Mouse (Mus musculus): ENCODE results near the gene Mptx2. TPM values are rescaled to one million over a fixed set of nuclear protein-coding genes. Genes with fewer than 3 reads are reported as not detected.
"Not testable (repeated sequence)": the region's sequence is repeated elsewhere in the genome, so short reads cannot be mapped to it uniquely, and the experiment has no call there.

Gene Mptx2
- polyA plus RNA-seq, 1 experiment from 2014 or later, result not detected

DNA sequence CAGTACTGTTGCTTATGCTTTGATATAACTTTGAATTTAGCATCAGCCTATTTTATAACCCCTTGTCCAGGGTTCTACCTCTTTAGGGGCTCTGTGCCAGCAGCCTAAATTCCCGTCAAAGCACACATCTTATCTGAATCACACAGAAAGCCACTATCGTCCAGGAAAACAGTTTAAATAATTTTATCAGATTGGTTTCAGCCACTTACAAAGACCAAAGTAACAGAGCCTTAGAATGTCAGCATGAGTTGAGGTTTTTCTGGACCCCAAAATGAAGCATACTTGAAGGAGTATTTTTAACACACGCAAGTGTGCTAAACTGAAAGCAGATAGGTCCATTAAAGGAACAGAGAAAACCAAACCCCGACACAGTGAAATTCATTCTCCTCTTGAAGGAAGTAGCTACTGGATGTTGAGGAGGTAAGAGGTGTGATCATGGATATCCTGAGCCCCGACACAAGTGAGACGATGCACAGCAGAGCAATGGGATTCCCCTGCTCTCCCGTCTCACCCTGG, 36.0 kb upstream of the Mptx2 start:
- WGBS, result 86% methylated on average over 7 of the region's 7 CpGs
- H3K4me3 ChIP-seq (replicated peaks; ENCODE audit: low read length); H3K4me2 ChIP-seq (ENCODE audit: low read length); H3K27ac ChIP-seq (ENCODE audit: low read length); H3K9ac ChIP-seq (replicated peaks; ENCODE audit: low read depth, low read length); H3K4me1 ChIP-seq (replicated peaks; ENCODE audit: control insufficient read depth, insufficient read depth, low read length); H3K27me3 ChIP-seq (replicated peaks; ENCODE audit: control insufficient read depth, insufficient read depth, low read length); H3K9me3 ChIP-seq (ENCODE audit: control insufficient read depth, low read length); H3K36me3 ChIP-seq (ENCODE audit: control insufficient read depth, insufficient read depth); ATAC-seq: not testable (repeated sequence)

DNA sequence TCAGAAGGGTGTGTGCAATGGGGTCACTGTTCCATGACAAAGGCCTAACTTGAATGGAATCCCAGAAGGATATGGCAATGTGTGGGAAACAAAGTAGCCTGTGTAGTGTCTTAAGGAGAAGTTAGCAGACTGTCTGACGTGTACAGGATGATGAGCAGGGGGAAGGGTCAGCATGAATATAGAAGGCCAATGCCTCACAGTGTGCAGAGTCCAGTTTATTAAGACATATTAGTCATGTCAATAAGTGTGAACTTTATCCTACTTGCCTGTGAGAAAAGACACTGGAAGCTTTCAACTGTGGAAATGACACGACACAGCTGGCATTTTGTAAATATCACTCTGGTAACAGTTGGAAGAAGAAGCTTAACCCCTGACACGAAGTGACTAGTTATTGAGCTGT, 25.2 kb upstream of the Mptx2 start:
- not testable (repeated sequence) for H3K36me3 ChIP-seq (ENCODE audit: control insufficient read depth, insufficient read depth); H3K27me3 ChIP-seq (replicated peaks; ENCODE audit: control insufficient read depth, insufficient read depth, low read length); H3K4me2 ChIP-seq (ENCODE audit: low read length); ATAC-seq; H3K4me1 ChIP-seq (replicated peaks; ENCODE audit: control insufficient read depth, insufficient read depth, low read length); H3K27ac ChIP-seq (ENCODE audit: low read length); H3K9me3 ChIP-seq (ENCODE audit: control insufficient read depth, low read length); H3K9ac ChIP-seq (replicated peaks; ENCODE audit: low read depth, low read length); H3K4me3 ChIP-seq (replicated peaks; ENCODE audit: low read length)
- WGBS, result 76% methylated on average over 3 of the region's 3 CpGs

DNA sequence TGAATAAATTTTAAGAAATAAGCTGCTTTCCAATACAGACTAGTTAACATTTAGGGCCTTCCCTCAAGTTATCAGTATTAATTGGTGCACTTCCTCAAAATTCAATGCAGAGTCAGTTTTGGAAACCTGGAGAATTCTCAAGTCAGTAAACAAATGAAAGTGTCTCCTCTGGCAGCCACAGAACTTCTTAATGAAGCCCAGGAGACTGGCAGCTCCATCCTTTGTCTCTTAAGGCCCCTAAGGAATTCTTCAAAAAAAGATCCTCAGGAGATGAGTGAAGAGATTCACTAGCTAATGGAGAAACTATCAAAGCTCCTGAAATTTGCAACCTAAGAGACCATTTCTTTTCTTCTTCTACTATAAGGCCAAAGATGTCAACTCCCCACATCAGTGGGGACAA, 11.9 kb downstream of the Mptx2 start, which contains the start of gene Olfr418:
Olfr418 (plus strand) TSS at position 301 of the 400 bp plus-strand sequence.
- ATAC-seq, result no peak

DNA sequence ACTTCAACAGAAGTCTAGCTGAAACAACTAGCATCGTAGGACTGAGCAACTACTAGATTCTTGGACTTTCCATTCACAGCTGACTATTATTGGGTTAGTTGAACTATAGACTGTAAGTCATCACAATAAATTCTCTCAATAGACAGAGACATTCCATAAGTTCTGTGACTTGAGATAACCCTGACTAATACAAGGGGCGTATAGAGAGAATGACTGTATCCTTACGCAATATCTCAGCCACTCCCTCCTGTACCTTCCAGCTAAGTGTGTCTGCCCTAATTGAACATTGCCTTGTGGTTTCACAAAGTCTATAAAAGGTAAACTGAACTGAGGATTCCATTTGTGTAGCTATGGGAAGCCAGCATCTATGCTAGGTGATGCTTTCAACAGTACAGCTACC, 27.7 kb downstream of the Mptx2 start:
- Histone ChIP-seq H3K27ac (ENCODE audit: low read length) (no peak overlapping the region), H3K4me3 (replicated peaks; ENCODE audit: low read length) (no peak overlapping the region), H3K9me3 (ENCODE audit: control insufficient read depth, low read length) (no peaks in the 10 kb centered on the region), H3K9ac (replicated peaks; ENCODE audit: low read depth, low read length) (no peak overlapping the region), H3K4me2 (ENCODE audit: low read length) (no peak overlapping the region), H3K27me3 (replicated peaks; ENCODE audit: control insufficient read depth, insufficient read depth, low read length) (no peaks in the 10 kb centered on the region), H3K36me3 (ENCODE audit: control insufficient read depth, insufficient read depth) (no peaks in the 10 kb centered on the region), H3K4me1 (replicated peaks; ENCODE audit: control insufficient read depth, insufficient read depth, low read length) (no peaks in the 10 kb centered on the region)
- no peak for ATAC-seq
- 92% methylated on average over 3 of the region's 3 CpGs for WGBS

More for the DNA sequence above, 11.9 kb downstream of the Mptx2 start, which contains the start of gene Olfr418:
- Histone ChIP-seq H3K9ac (replicated peaks; ENCODE audit: low read depth, low read length) (no peak within 1 kb of the TSS), H3K27ac (ENCODE audit: low read length) (no peak within 1 kb of the TSS), H3K4me2 (ENCODE audit: low read length) (no peak within 1 kb of the TSS), H3K36me3 (ENCODE audit: control insufficient read depth, insufficient read depth) (no peaks in the 10 kb centered on the region), H3K9me3 (ENCODE audit: control insufficient read depth, low read length) (no peaks in the 10 kb centered on the region), H3K4me1 (replicated peaks; ENCODE audit: control insufficient read depth, insufficient read depth, low read length) (no peaks in the 10 kb centered on the region), H3K27me3 (replicated peaks; ENCODE audit: control insufficient read depth, insufficient read depth, low read length) (no peaks in the 10 kb centered on the region), H3K4me3 (replicated peaks; ENCODE audit: low read length) (no peak within 1 kb of the TSS)

DNA sequence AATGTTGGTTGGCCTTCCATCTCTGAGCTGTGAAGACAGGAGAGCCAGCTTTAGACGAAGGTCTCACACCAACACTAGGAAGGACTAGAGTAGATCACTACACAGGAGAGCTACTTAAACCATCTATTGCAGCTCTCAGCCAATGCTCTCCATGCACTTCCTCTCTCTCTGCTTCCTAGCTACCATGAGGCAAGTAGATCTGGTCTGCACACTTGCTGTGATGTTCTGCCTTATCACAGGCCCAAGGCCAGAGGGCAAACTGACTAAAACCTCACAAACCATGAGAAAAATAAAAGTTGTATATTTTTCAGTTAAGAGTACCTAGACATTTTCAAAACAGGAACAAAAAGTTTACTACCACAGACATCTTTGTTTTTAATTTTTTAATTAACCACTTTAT, 40.6 kb downstream of the Mptx2 start:
- not testable (repeated sequence) for H3K27me3 ChIP-seq (replicated peaks; ENCODE audit: control insufficient read depth, insufficient read depth, low read length); H3K4me3 ChIP-seq (replicated peaks; ENCODE audit: low read length); H3K36me3 ChIP-seq (ENCODE audit: control insufficient read depth, insufficient read depth); H3K4me1 ChIP-seq (replicated peaks; ENCODE audit: control insufficient read depth, insufficient read depth, low read length); H3K4me2 ChIP-seq (ENCODE audit: low read length); H3K27ac ChIP-seq (ENCODE audit: low read length); ATAC-seq; H3K9me3 ChIP-seq (ENCODE audit: control insufficient read depth, low read length); H3K9ac ChIP-seq (replicated peaks; ENCODE audit: low read depth, low read length)
- WGBS, result 88% methylated on average over 1 of the region's 1 CpGs

DNA sequence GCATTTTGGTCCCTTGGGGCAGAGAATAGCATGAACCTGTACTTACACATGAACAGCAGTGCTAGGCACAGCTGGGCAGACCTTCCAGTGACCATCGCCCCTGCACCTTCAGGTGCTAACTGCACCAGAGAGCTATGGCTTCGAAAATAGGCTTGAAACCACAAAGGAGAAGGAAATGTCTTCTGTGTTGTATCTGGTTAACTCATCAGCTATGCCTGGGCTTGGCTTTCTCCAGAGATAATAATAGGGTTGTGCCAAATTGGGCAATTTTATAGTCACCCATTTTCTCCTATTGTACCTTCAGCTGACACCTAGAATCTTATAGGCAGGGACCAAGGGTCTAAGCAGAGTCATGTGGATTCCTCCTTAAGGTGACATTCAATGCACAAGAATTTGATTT, 50.5 kb downstream of the Mptx2 start, which contains the start of gene Fcer1a:
Fcer1a (minus strand) TSS at position 134 of the 400 bp plus-strand sequence.
- H3K4me2 ChIP-seq (ENCODE audit: low read length), result no peak within 1 kb of the TSS
- H3K9ac ChIP-seq (replicated peaks; ENCODE audit: low read depth, low read length), result no peak within 1 kb of the TSS
- H3K36me3 ChIP-seq (ENCODE audit: control insufficient read depth, insufficient read depth), result no peaks in the 10 kb centered on the region
- 88% methylated on average over 2 of the region's 2 CpGs for WGBS
- H3K27ac ChIP-seq (ENCODE audit: low read length), result no peak within 1 kb of the TSS
- no peak within 1 kb of the TSS for H3K4me3 ChIP-seq (replicated peaks; ENCODE audit: low read length)
- no peak for ATAC-seq
- H3K9me3 ChIP-seq (ENCODE audit: control insufficient read depth, low read length), result no peaks in the 10 kb centered on the region
- H3K27me3 ChIP-seq (replicated peaks; ENCODE audit: control insufficient read depth, insufficient read depth, low read length), result no peaks in the 10 kb centered on the region
- no peaks in the 10 kb centered on the region for H3K4me1 ChIP-seq (replicated peaks; ENCODE audit: control insufficient read depth, insufficient read depth, low read length)

Other genes starting within 250 kb of the Mptx2 start
- not detected in 2 replicates for gene Olfr1408, start 140.4 kb downstream of the Mptx2 start, polyA plus RNA-seq (2015; fragmentation: Nextera tagmentation; extraction: Ambion mirVana)
- not detected in 2 replicates for gene Olfr1406, start 87.1 kb downstream of the Mptx2 start, polyA plus RNA-seq (2015; fragmentation: Nextera tagmentation; extraction: Ambion mirVana)
- gene Olfr218, start 80.0 kb downstream of the Mptx2 start, polyA plus RNA-seq (2015; fragmentation: Nextera tagmentation; extraction: Ambion mirVana), result not detected in 2 replicates
- gene Olfr1404, start 65.4 kb downstream of the Mptx2 start, polyA plus RNA-seq (2015; fragmentation: Nextera tagmentation; extraction: Ambion mirVana), result not detected in 2 replicates
- not detected in 2 replicates for gene Fcer1a, start 50.6 kb downstream of the Mptx2 start, polyA plus RNA-seq (2015; fragmentation: Nextera tagmentation; extraction: Ambion mirVana)
- not detected in 2 replicates for gene Olfr418, start 11.8 kb downstream of the Mptx2 start, polyA plus RNA-seq (2015; fragmentation: Nextera tagmentation; extraction: Ambion mirVana)
- gene Ackr1, start 56.0 kb upstream of the Mptx2 start, polyA plus RNA-seq (2015; fragmentation: Nextera tagmentation; extraction: Ambion mirVana), result 12.4 and 14.0 TPM in 2 replicates
- gene Aim2, start 73.1 kb upstream of the Mptx2 start, polyA plus RNA-seq (2015; fragmentation: Nextera tagmentation; extraction: Ambion mirVana), result 3.0 and 4.0 TPM in 2 replicates
- 33.8 and 47.1 TPM in 2 replicates for gene Cadm3, start 89.9 kb upstream of the Mptx2 start, polyA plus RNA-seq (2015; fragmentation: Nextera tagmentation; extraction: Ambion mirVana)
- gene Ifi206, start 213.3 kb upstream of the Mptx2 start, polyA plus RNA-seq (2015; fragmentation: Nextera tagmentation; extraction: Ambion mirVana), result not detected in 2 replicates

Data from forebrain, embryonic 16.5 days (tissue).